Mouse (Mus musculus) liver, embryonic 14.5 days (tissue): ENCODE results near the gene Gm20219. TPM values are rescaled to one million over a fixed set of nuclear protein-coding genes. Genes with fewer than 3 reads are reported as not detected.

ENCODE experiments used
- ATAC-seq: fragments of 200-750 bp; cut with Nextera tagmentation; 2 replicates; pipeline ENCODE4 v1.8.0; 2017; ENCODE audit warnings: moderate number of reproducible peaks, mild to moderate bottlenecking, moderate library complexity; ENCODE audit not compliant: insufficient read depth
- DNase-seq, 3 experiments: peaks; one replicate each; pipeline ENCODE4 v3.0.0-alpha.2; 2012 to 2013; ENCODE audit warnings: low read depth in 3 of 3, low spot score in 3 of 3
- H3K27ac ChIP-seq: fragments of 300-500 bp; sonication (generic); 2 replicates; pipeline ENCODE4 v1.5.1; 2014; ENCODE audit warnings: moderate library complexity, mild to moderate bottlenecking, control low read depth, inconsistent platforms
- H3K27me3 ChIP-seq: fragments of 300-500 bp; sonication (generic); 2 replicates; pipeline ENCODE4 v1.6.1; 2014; ENCODE audit warnings: mild to moderate bottlenecking, low read length, moderate library complexity; ENCODE audit not compliant: control insufficient read depth, insufficient read depth
- H3K36me3 ChIP-seq: fragments of 300-500 bp; sonication (generic); replicated peaks from 2 replicates; pipeline ENCODE4 v1.6.1; 2014; ENCODE audit warnings: low read depth; ENCODE audit not compliant: control insufficient read depth, insufficient read depth
- H3K4me1 ChIP-seq, 2 experiments: fragments of 200-500 bp in 1 of 2; fragments of 300-500 bp in 1 of 2; sonication (generic) in 1 of 2; replicated peaks; 2 replicates each; pipeline ENCODE4 v1.6.1; 2012 to 2014; ENCODE audit warnings: antibody characterized with exemption in 1 of 2, inconsistent platforms in 1 of 2, low read length in 1 of 2; ENCODE audit not compliant: control insufficient read depth in 2 of 2, insufficient read depth in 2 of 2
- H3K4me2 ChIP-seq: fragments of 300-500 bp; sonication (generic); 2 replicates; pipeline ENCODE4 v1.6.1; 2014; ENCODE audit warnings: low read depth, mild to moderate bottlenecking, control low read depth, moderate library complexity
- H3K4me3 ChIP-seq, 2 experiments: fragments of 200-500 bp in 1 of 2; fragments of 300-500 bp in 1 of 2; sonication (generic) in 1 of 2; 2 replicates each; pipeline ENCODE4 v1.5.1; 2012 to 2014; ENCODE audit warnings: low read depth in 2 of 2, low read length in 2 of 2, mild to moderate bottlenecking in 2 of 2, control low read depth in 1 of 2, inconsistent platforms in 1 of 2, moderate library complexity in 1 of 2; ENCODE audit not compliant: insufficient read depth in 1 of 2
- H3K9ac ChIP-seq: fragments of 300-500 bp; sonication (generic); replicated peaks from 2 replicates; pipeline ENCODE4 v1.6.1; 2014; ENCODE audit warnings: mild to moderate bottlenecking, control low read depth, moderate library complexity
- H3K9me3 ChIP-seq: fragments of 300-500 bp; sonication (generic); 2 replicates; pipeline ENCODE4 v1.6.1; 2016; ENCODE audit warnings: low read length, mixed read lengths; ENCODE audit not compliant: control insufficient read depth
- CTCF ChIP-seq: IDR thresholded peaks from 2 replicates; pipeline ENCODE4 v1.5.1; 2016; ENCODE audit warnings: antibody characterized with exemption, low read depth, control low read depth
- EP300 ChIP-seq: IDR thresholded peaks from 2 replicates; pipeline ENCODE4 v1.6.1; 2016; ENCODE audit warnings: antibody characterized with exemption, low read depth
- WGBS: fragments of 180-500 bp; shearing (Covaris S2); extraction: QIAGEN DNeasy Blood & Tissue Kit; methylation state at CpG from one replicate; pipeline ENCODE4 v1.1.7; 2014; ENCODE audit not compliant: insufficient replicate concordance; 5-methylcytosine and 5-hydroxymethylcytosine counted together
- polyA plus RNA-seq, 2 experiments: library from polyadenylated mRNA; depleted of rRNA in 1 of 2; stranded (reverse) in 1 of 2; unstranded in 1 of 2; fragments of >200 nt; fragmentation: Nextera tagmentation in 1 of 2; extraction: Ambion mirVana in 1 of 2; gene quantifications; 2 replicates each; pipeline versions ENCODE4 v1.2.1 to v1.2.3; 2012 to 2014

The Gm20219 gene
- polyA plus RNA-seq (2012; rRNA removed): 0.17 and 0.22 TPM in 2 replicates
- 0.14 TPM in 1 of 2 replicates, not detected in the other for polyA plus RNA-seq (2014; fragmentation: Nextera tagmentation; extraction: Ambion mirVana)

DNA sequence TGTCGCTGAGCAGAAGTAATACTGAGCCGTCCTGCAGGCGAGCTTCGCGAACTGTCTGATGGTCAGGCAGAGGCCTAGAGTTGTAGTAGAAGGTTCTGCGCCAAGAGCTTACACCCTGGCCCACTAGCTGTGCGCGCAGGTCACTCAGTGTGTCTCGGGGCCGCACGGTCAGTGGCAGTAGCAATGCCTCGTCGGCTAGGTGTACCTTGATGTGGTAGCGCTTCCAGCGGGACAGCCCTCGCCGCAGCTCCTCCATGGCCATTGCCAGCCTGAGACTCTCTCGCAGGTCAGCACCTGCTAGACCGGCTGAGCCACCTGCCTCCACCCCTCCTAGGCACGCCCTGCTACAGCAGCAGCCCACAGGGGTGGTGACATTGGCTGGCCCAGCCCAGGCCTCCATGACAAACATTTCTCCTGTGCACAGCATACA lies at the start of gene Gm20219:
Gm20219 (minus strand) TSS at position 266 of the 430 bp plus-strand sequence.
- Histone ChIP-seq H3K4me2 (no peak within 1 kb of the TSS), H3K9ac (no peak within 1 kb of the TSS), H3K27ac (no peak within 1 kb of the TSS), H3K27me3 (no peaks in the 10 kb centered on the region), H3K4me1 (no peaks in the 10 kb centered on the region), H3K4me3 (no peak within 1 kb of the TSS), H3K36me3 (no peaks in the 10 kb centered on the region), H3K9me3 (no peaks in the 10 kb centered on the region)
- TF ChIP-seq CTCF: no peak
- no peak for TF ChIP-seq EP300
- WGBS: 67% methylated on average over 20 of the region's 20 CpGs
- no peak for ATAC-seq
- no peak for DNase-seq

- ATAC-seq (no peak), DNase-seq (no peak)
- no peak overlapping the region for H3K4me3 ChIP-seq
- H3K27ac ChIP-seq: no peak overlapping the region
- H3K9me3 ChIP-seq: no peaks in the 10 kb centered on the region
- 90% methylated on average over 9 of the region's 9 CpGs for WGBS
- peaks cover 81% of the 10 kb centered on the region for H3K36me3 ChIP-seq
- no peak overlapping the region for H3K9ac ChIP-seq
- H3K27me3 ChIP-seq: no peaks in the 10 kb centered on the region
- H3K4me1 ChIP-seq: 0 out of 4 replicates have a peak, but pooled peaks cover 2% of the 10 kb centered on the region in 2 experiments
- TF ChIP-seq CTCF (no peak), EP300 (no peak)
- no peak overlapping the region for H3K4me2 ChIP-seq
These were observed 49.8 kb upstream of the Gm20219 start for GRCm38 (mm10) chr17:56604070-56604380.

DNA sequence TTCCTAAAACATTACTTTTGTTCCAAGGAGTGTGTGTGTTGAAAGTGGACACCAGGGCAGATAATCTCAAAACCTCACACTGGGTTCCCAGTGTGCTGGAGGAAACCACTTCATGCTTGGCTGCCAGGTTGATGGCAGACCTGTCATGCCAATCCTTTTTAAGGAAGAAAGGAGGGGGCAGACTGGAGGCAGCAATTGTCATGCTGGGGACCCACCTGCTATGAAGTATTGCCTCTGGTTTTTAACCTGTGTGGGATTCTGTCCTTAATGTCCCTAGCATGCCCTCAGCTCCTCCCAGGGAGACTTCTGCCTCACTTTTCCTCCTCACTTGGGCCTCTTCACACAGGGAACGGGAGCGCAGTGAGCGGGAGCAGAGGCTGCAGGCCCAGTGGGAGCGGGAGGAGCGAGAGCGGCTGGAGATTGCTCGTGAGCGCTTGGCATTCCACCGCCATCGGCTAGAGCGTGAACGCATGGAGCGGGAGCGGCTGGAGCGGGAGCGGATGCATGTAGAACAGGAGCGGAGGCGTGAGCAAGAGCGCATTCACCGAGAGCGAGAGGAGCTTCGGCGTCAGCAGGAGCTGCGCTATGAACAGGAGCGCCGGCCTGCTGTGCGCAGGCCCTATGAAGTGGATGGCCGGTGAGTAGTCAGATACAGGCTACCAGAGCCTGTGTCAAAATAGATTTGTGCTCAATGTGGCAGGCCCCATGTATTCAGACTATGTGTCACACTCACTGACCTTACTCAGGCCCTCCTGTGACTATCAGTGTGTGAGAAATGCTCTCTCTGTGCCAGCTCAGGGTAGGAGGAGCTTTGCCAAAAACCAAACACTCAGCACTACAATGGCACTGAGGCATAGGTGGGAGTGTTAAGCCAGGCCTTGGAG lies 49.2 kb upstream of the Gm20219 start:
- peaks cover 81% of the 10 kb centered on the region for H3K36me3 ChIP-seq
- no peak overlapping the region for H3K27ac ChIP-seq
- ATAC-seq: no peak
- no peaks in the 10 kb centered on the region for H3K4me1 ChIP-seq
- no peaks in the 10 kb centered on the region for H3K27me3 ChIP-seq
- no peak for DNase-seq
- no peaks in the 10 kb centered on the region for H3K9me3 ChIP-seq
- WGBS: 96% methylated on average over 28 of the region's 28 CpGs
- no peak overlapping the region for H3K4me2 ChIP-seq
- no peak overlapping the region for H3K4me3 ChIP-seq
- TF ChIP-seq EP300 (no peak), CTCF (no peak)
- no peak overlapping the region for H3K9ac ChIP-seq

GRCm38 (mm10) chr17:56593527-56594271 lies 39.5 kb upstream of the Gm20219 start:
- H3K9ac ChIP-seq: no peak overlapping the region
- no peaks in the 10 kb centered on the region for H3K9me3 ChIP-seq
- WGBS: 89% methylated on average over 8 of the region's 8 CpGs
- no peak overlapping the region for H3K4me2 ChIP-seq
- no peaks in the 10 kb centered on the region for H3K27me3 ChIP-seq
- ATAC-seq (no peak), DNase-seq (no peak)
- H3K4me1 ChIP-seq: no peaks in the 10 kb centered on the region
- TF ChIP-seq EP300 (no peak), CTCF (no peak)
- no peak overlapping the region for H3K4me3 ChIP-seq
- H3K36me3 ChIP-seq: peaks cover 91% of the 10 kb centered on the region
- H3K27ac ChIP-seq: no peak overlapping the region

DNA sequence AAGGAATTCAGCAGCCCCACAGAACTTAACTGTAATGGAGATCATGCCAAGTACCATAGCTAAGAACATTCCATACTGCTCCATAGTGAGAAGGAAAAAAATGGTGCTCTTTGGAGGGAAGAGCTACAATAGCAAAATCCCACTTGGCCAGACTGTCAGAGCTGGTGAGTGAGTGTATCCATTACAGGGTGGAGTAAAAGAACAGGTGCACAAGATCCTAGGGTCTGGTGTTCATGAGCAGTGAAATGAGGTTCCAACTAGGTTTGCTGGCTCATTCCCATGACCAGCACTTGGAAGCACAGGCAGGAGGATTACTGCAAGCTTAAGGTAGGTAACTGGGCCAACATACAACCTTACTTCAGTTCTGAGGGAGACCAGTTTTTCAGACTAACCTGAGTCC lies 38.4 kb upstream of the Gm20219 start:
- H3K9ac ChIP-seq: no peak overlapping the region
- H3K27me3 ChIP-seq: no peaks in the 10 kb centered on the region
- DNase-seq (no peak), ATAC-seq (no peak)
- TF ChIP-seq EP300 (no peak), CTCF (no peak)
- H3K4me3 ChIP-seq: no peak overlapping the region
- no peaks in the 10 kb centered on the region for H3K9me3 ChIP-seq
- H3K4me2 ChIP-seq: no peak overlapping the region
- H3K4me1 ChIP-seq: no peaks in the 10 kb centered on the region
- no peak overlapping the region for H3K27ac ChIP-seq
- peaks cover 95% of the 10 kb centered on the region for H3K36me3 ChIP-seq
